Mouse (Mus musculus) left cerebral cortex, postnatal 4 days (tissue): ENCODE measurements at regions not wholly inside any gene's neighbourhood (a gene's known extent, or its start where the extent isn't known, plus 50 kb on each side); places are given as distances from the start of the nearest gene placed in this dataset.

ENCODE experiments used
- DNase-seq: peaks from one replicate; pipeline ENCODE4 v3.0.0-alpha.2; 2022
- intact Hi-C: fragments of 180-260 bp; cut with DNase I; formaldehyde crosslinking; loops from one replicate; pipeline ENCODE4 v1.15.1; 2025

GRCm38 (mm10) chr1:63928361-63928760 is 159.3 kb upstream of the 4933402D24Rik start:
- DNase-seq: no peak
- intact Hi-C loops: no loop called here

- no peak for DNase-seq
- intact Hi-C loops: no loop called here
Observed at GRCm38 (mm10) chr1:63920181-63920933, 151.3 kb upstream of the 4933402D24Rik start.

GRCm38 (mm10) chr1:63918200-63918599 is 149.1 kb upstream of the 4933402D24Rik start:
- DNase-seq: no peak
- intact Hi-C loops: no loop called here

GRCm38 (mm10) chr1:63916907-63917650 is 148.0 kb upstream of the 4933402D24Rik start:
- DNase-seq: no peak
- intact Hi-C loops: no loop called here

- intact Hi-C loops: no loop called here
- DNase-seq: no peak
Observed at GRCm38 (mm10) chr1:63910765-63911164, 141.7 kb upstream of the 4933402D24Rik start.

GRCm38 (mm10) chr1:63909191-63909590 is 140.1 kb upstream of the 4933402D24Rik start:
- no peak for DNase-seq
- intact Hi-C loops: no loop called here

GRCm38 (mm10) chr1:63903620-63904019 is 134.6 kb upstream of the 4933402D24Rik start:
- intact Hi-C loops: no loop called here
- DNase-seq: no peak

GRCm38 (mm10) chr1:63903201-63903600 is 134.1 kb upstream of the 4933402D24Rik start:
- intact Hi-C loops: no loop called here
- no peak for DNase-seq

- DNase-seq: no peak
- intact Hi-C loops: no loop called here
Observed at GRCm38 (mm10) chr1:63902391-63902790, 133.3 kb upstream of the 4933402D24Rik start.

GRCm38 (mm10) chr1:63899631-63900577 is 130.8 kb upstream of the 4933402D24Rik start:
- intact Hi-C loops: no loop called here
- peak; percentile 91 for DNase-seq

- DNase-seq: no peak
- intact Hi-C loops: no loop called here
Observed at GRCm38 (mm10) chr1:63898766-63899165, 129.7 kb upstream of the 4933402D24Rik start.

- peak; percentile 10 for DNase-seq
- intact Hi-C loops: no loop called here
Observed at GRCm38 (mm10) chr1:63897556-63897955, 128.5 kb upstream of the 4933402D24Rik start.

- DNase-seq: no peak
- intact Hi-C loops: no loop called here
Observed at GRCm38 (mm10) chr1:63879570-63879969, 110.5 kb upstream of the 4933402D24Rik start.

- intact Hi-C loops: no loop called here
- DNase-seq: no peak
Observed at GRCm38 (mm10) chr1:63876589-63877251, 107.7 kb upstream of the 4933402D24Rik start.

- no peak for DNase-seq
- intact Hi-C loops: no loop called here
Observed at GRCm38 (mm10) chr1:63875297-63875962, 106.4 kb upstream of the 4933402D24Rik start.

- DNase-seq: no peak
- intact Hi-C loops: no loop called here
Observed at GRCm38 (mm10) chr1:63871831-63872230, 102.8 kb upstream of the 4933402D24Rik start.

- DNase-seq: no peak
- intact Hi-C loops: no loop called here
Observed at GRCm38 (mm10) chr1:63869342-63869741, 100.3 kb upstream of the 4933402D24Rik start.

- DNase-seq: no peak
- intact Hi-C loops: no loop called here
Observed at GRCm38 (mm10) chr1:63857933-63858649, 89.0 kb upstream of the 4933402D24Rik start.

GRCm38 (mm10) chr1:63857468-63857867 is 88.4 kb upstream of the 4933402D24Rik start:
- intact Hi-C loops: no loop called here
- DNase-seq: no peak
